Mouse (Mus musculus) heart, postnatal 0 days (tissue): ENCODE data around the gene Syt1. TPM values are rescaled to one million over a fixed set of nuclear protein-coding genes. Genes with fewer than 3 reads are reported as not detected.

Experiments used
- ATAC-seq: fragments of 200-750 bp; cut with Nextera tagmentation; 2 replicates; pipeline ENCODE4 v1.8.0; 2017; ENCODE audit warnings: low read depth, moderate number of reproducible peaks, moderate library complexity; ENCODE audit not compliant: insufficient read depth
- DNase-seq: peaks from one replicate; pipeline ENCODE4 v3.0.0-alpha.2; 2016; ENCODE audit warnings: low spot score
- H3K27ac ChIP-seq: fragments of 300-500 bp; sonication (generic); 2 replicates; pipeline ENCODE4 v1.5.1; 2014; ENCODE audit warnings: low read depth, mild to moderate bottlenecking
- H3K27me3 ChIP-seq: fragments of 300-500 bp; sonication (generic); 2 replicates; pipeline ENCODE4 v1.6.1; 2014; ENCODE audit warnings: low read length, mixed read lengths; ENCODE audit not compliant: control insufficient read depth, insufficient read depth
- H3K36me3 ChIP-seq: fragments of 300-500 bp; sonication (generic); replicated peaks from 2 replicates; pipeline ENCODE4 v1.6.1; 2014; ENCODE audit warnings: low read length, mixed read lengths; ENCODE audit not compliant: control insufficient read depth, insufficient read depth
- H3K4me1 ChIP-seq: fragments of 300-500 bp; sonication (generic); 2 replicates; pipeline ENCODE4 v1.6.1; 2014; ENCODE audit warnings: antibody characterized with exemption; ENCODE audit not compliant: control insufficient read depth, insufficient read depth
- H3K4me2 ChIP-seq: fragments of 300-500 bp; sonication (generic); 2 replicates; pipeline ENCODE4 v1.6.1; 2014; ENCODE audit warnings: low read depth, mild to moderate bottlenecking, low read length, moderate library complexity
- H3K4me3 ChIP-seq: fragments of 300-500 bp; sonication (generic); 2 replicates; pipeline ENCODE4 v1.5.1; 2014; ENCODE audit warnings: low read depth, low read length
- H3K9ac ChIP-seq: fragments of 300-500 bp; sonication (generic); replicated peaks from 2 replicates; pipeline ENCODE4 v1.6.1; 2014; ENCODE audit warnings: low read depth, low read length, mixed read lengths
- H3K9me3 ChIP-seq: fragments of 300-500 bp; sonication (generic); replicated peaks from 2 replicates; pipeline ENCODE4 v1.6.1; 2016; ENCODE audit warnings: low read length; ENCODE audit not compliant: control insufficient read depth
- CTCF ChIP-seq: IDR thresholded peaks from 2 replicates; pipeline ENCODE4 v1.5.1; 2016; ENCODE audit warnings: antibody characterized with exemption, control low read depth, low read depth
- EP300 ChIP-seq: IDR thresholded peaks from 2 replicates; pipeline ENCODE4 v1.6.1; 2016; ENCODE audit warnings: antibody characterized with exemption, low read depth
- WGBS: fragments of 180-500 bp; shearing (Covaris S2); extraction: QIAGEN DNeasy Blood & Tissue Kit; methylation state at CpG from one replicate; pipeline ENCODE4 v1.1.7; 2014; 5-methylcytosine and 5-hydroxymethylcytosine counted together
- polyA plus RNA-seq: library from polyadenylated mRNA; unstranded; fragments of >200 nt; fragmentation: Nextera tagmentation; extraction: Ambion mirVana; gene quantifications from 2 replicates; pipeline ENCODE4 v1.2.1, GENCODE M21; 2015
- total RNA-seq: library from RNA; depleted of rRNA; stranded (reverse); fragments of >200 nt; gene quantifications from 2 replicates; pipeline ENCODE4 v1.2.3, GENCODE M21; 2014; ENCODE audit warnings: low replicate concordance

The Syt1 gene
- total and polyA plus RNA-seq, 2 experiments from 2014 or later = 0.08 TPM; not detected in 1

- H3K9ac ChIP-seq = no peak overlapping the region
- H3K27ac ChIP-seq = no peak overlapping the region
- peak overlapping the region; percentile 30 for H3K4me2 ChIP-seq
- H3K9me3 ChIP-seq = no peaks in the 10 kb centered on the region
- no peaks in the 10 kb centered on the region for H3K27me3 ChIP-seq
- no peak for ATAC-seq
- DNase-seq = no peak
- H3K36me3 ChIP-seq = no peaks in the 10 kb centered on the region
- no peaks in the 10 kb centered on the region for H3K4me1 ChIP-seq
- peak overlapping the region; percentile 6; the same call in 1 of the 2 replicates for H3K4me3 ChIP-seq
- WGBS = 71% methylated on average over 6 of the region's 6 CpGs
- TF ChIP-seq CTCF = no peak
- TF ChIP-seq EP300 = no peak
These were observed 178.5 kb downstream of the Syt1 start for GRCm38 (mm10) chr10:108832248-108832647.

- TF ChIP-seq EP300 = no peak
- no peak for TF ChIP-seq CTCF
- 41% methylated on average over 6 of the region's 6 CpGs for WGBS
- no peak for DNase-seq
- no peaks in the 10 kb centered on the region for H3K36me3 ChIP-seq
- no peak overlapping the region for H3K27ac ChIP-seq
- no peaks in the 10 kb centered on the region for H3K9me3 ChIP-seq
- peak overlapping the region; percentile 30 for H3K4me2 ChIP-seq
- H3K9ac ChIP-seq = no peak overlapping the region
- no peaks in the 10 kb centered on the region for H3K4me1 ChIP-seq
- ATAC-seq = no peak
- H3K4me3 ChIP-seq = peak overlapping the region; percentile 6; the same call in 1 of the 2 replicates
- H3K27me3 ChIP-seq = no peaks in the 10 kb centered on the region
These were observed 179.0 kb downstream of the Syt1 start for GRCm38 (mm10) chr10:108831801-108832200.

- ATAC-seq = no peak
These were observed 188.5 kb downstream of the Syt1 start for GRCm38 (mm10) chr10:108822273-108822672.

GRCm38 (mm10) chr10:108815339-108815738 lies 195.4 kb downstream of the Syt1 start:
- Histone ChIP-seq H3K9ac (no peak overlapping the region), H3K4me1 (no peaks in the 10 kb centered on the region), H3K4me2 (no peak overlapping the region), H3K27ac (no peak overlapping the region), H3K36me3 (no peaks in the 10 kb centered on the region), H3K9me3 (no peaks in the 10 kb centered on the region), H3K4me3 (no peak overlapping the region), H3K27me3 (no peaks in the 10 kb centered on the region)
- no peak for ATAC-seq
- no peak for TF ChIP-seq CTCF
- TF ChIP-seq EP300 = no peak
- no peak for DNase-seq
- 83% methylated on average over 6 of the region's 6 CpGs for WGBS

More at GRCm38 (mm10) chr10:108822273-108822672, 188.5 kb downstream of the Syt1 start:
- no peak overlapping the region for H3K4me2 ChIP-seq
- no peak overlapping the region for H3K9ac ChIP-seq
- TF ChIP-seq CTCF = no peak
- no peak for TF ChIP-seq EP300
- no peak overlapping the region for H3K4me3 ChIP-seq
- no peaks in the 10 kb centered on the region for H3K36me3 ChIP-seq
- H3K4me1 ChIP-seq = no peaks in the 10 kb centered on the region
- no peaks in the 10 kb centered on the region for H3K27me3 ChIP-seq
- no peak for DNase-seq
- H3K9me3 ChIP-seq = no peaks in the 10 kb centered on the region
- 88% methylated on average over 6 of the region's 6 CpGs for WGBS
- no peak overlapping the region for H3K27ac ChIP-seq

GRCm38 (mm10) chr10:108804380-108804779 lies 206.4 kb downstream of the Syt1 start:
- Histone ChIP-seq H3K9me3 (no peaks in the 10 kb centered on the region), H3K36me3 (no peaks in the 10 kb centered on the region), H3K4me1 (no peaks in the 10 kb centered on the region), H3K4me3 (no peak overlapping the region), H3K27ac (no peak overlapping the region), H3K9ac (no peak overlapping the region), H3K27me3 (no peaks in the 10 kb centered on the region), H3K4me2 (no peak overlapping the region)
- TF ChIP-seq EP300 = no peak
- no peak for TF ChIP-seq CTCF
- DNase-seq (no peak), ATAC-seq (no peak)
- 58% methylated on average over 1 of the region's 1 CpGs for WGBS

GRCm38 (mm10) chr10:108800776-108801175 lies 210.0 kb downstream of the Syt1 start:
- Histone ChIP-seq H3K4me2 (no peak overlapping the region), H3K27ac (no peak overlapping the region), H3K9me3 (no peaks in the 10 kb centered on the region), H3K4me1 (no peaks in the 10 kb centered on the region), H3K36me3 (no peaks in the 10 kb centered on the region), H3K9ac (no peak overlapping the region), H3K4me3 (no peak overlapping the region), H3K27me3 (no peaks in the 10 kb centered on the region)
- ATAC-seq (no peak), DNase-seq (no peak)
- WGBS = 84% methylated on average over 7 of the region's 7 CpGs
- TF ChIP-seq CTCF (no peak), EP300 (no peak)
